Mouse (Mus musculus): ENCODE data around the gene Esr2.

- TF ChIP-seq USF1 (IDR thresholded peaks at IDR 0.05; ENCODE audit: low read depth, low read length) (no peak), ZNF384 (IDR thresholded peaks at IDR 0.05; ENCODE audit: low read depth, low read length) (no peak), CTCF (IDR thresholded peaks at IDR 0.05 in 2 of 3, conservative IDR thresholded peaks at IDR 0.05 in 1 of 3; ENCODE audit: control insufficient read depth in 1 of 3, insufficient read depth in 1 of 3, low read depth in 2 of 3, low read length in 3 of 3, poor library complexity in 1 of 3, severe bottlenecking in 1 of 3) (no peak), SIN3A (IDR thresholded peaks at IDR 0.05; ENCODE audit: low read length) (no peak), POLR2AphosphoS2 (IDR thresholded peaks at IDR 0.05; ENCODE audit: low read length) (no peak), RCOR1 (IDR thresholded peaks at IDR 0.05; ENCODE audit: low read depth, low read length) (no peak), POLR2A (IDR thresholded peaks at IDR 0.05; ENCODE audit: control insufficient read depth in 1 of 2, insufficient read depth in 1 of 2, low read depth in 1 of 2, low read length in 2 of 2, poor library complexity in 1 of 2) (no peak), NELFE (IDR thresholded peaks at IDR 0.05; ENCODE audit: low read depth, low read length) (no peak), USF2 (IDR thresholded peaks at IDR 0.05; ENCODE audit: borderline replicate concordance in 1 of 2, insufficient read depth in 1 of 2, low read depth in 1 of 2, low read length in 2 of 2) (no peak), MXI1 (IDR thresholded peaks at IDR 0.05; ENCODE audit: low read depth, low read length) (no peak), MYB (IDR thresholded peaks at IDR 0.05; ENCODE audit: low read depth, low read length) (no peak), CHD2 (IDR thresholded peaks at IDR 0.05; ENCODE audit: low read length) (no peak), EP300 (IDR thresholded peaks at IDR 0.05; ENCODE audit: low read depth in 1 of 2, low read length in 2 of 2) (no peak), SMC3 (IDR thresholded peaks at IDR 0.05; ENCODE audit: low read depth, low read length) (no peak)
Observed at GRCm38 (mm10) chr12:76123223-76123622, 53.8 kb downstream of the Esr2 start.

All from MEL (cell line).